ENCODE assay signal across 10 mouse cellular contexts in the genomic region with DNA sequence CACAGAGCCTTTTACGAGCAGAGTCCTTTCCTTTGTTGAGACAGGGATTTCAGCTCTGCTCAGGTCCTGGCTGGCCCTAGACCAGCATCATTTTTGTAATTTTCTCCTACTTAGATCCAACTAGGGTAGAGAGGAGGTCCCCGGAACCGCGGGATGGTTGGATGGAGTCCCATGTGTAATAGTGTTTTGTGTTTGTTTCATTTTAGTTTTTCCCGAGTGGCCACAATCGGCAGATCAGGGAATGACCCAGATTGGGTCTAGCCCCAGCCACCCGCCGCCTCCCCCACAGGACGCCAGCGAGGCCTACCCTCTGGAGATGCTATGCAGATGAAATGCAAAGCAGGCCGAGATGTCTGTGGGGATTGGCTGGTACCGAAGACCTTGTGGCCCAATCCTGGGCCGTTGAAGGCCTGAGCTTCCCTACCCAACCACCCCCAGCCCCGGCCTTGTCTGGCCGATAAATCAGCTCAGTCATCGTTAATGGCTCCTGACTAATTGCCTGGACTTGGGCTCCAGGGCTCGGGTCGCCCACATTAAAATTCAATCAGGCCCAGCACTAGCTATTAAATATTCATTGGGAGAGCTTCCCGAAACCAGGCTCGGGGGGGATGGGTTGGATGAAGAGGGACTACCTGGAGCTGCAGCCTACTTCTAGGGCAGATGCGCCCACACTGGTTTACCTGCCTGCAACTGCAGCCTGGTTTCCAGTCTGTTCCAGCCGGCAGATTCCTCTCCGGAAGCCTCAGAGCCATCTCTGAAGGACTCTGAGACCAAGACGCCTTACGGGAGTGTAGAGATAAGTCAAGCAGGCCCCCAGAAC. TPM values are rescaled to one million over a fixed set of nuclear protein-coding genes. Genes with fewer than 3 reads are reported as not detected.
DNase-seq lines count a peak whose midpoint lies in the region; ATAC-seq lines count a peak whose summit lies in the region.
"Had no signal": no experiment of that assay in that cellular context is flagged by ENCODE, and none has a peak within 500 bp of the region (broad histone marks: within the 10 kb centered on the region; RNA-seq: fewer than 3 reads in every experiment).

No protein-coding gene starts in this region.

- H3K4me3 ChIP-seq in embryonic facial prominence, embryonic 15.5 days (replicated peaks) = no peak overlapping the region
- peak overlapping the region; percentile 11; the same call in 1 of the 2 replicates for H3K4me3 ChIP-seq in kidney, embryonic 15.5 days (replicated peaks)
- no peak overlapping the region for H3K4me3 ChIP-seq in liver, embryonic 11.5 days (ENCODE audit: low read depth, low read length)

- H3K4me1 ChIP-seq in embryonic facial prominence, embryonic 15.5 days = peaks cover 20% of the 10 kb centered on the region
- peaks cover 50% of the 10 kb centered on the region for H3K4me1 ChIP-seq in kidney, embryonic 15.5 days
- H3K4me1 ChIP-seq in liver, embryonic 11.5 days (replicated peaks; ENCODE audit: control insufficient read depth, insufficient read depth, low read length) = peaks cover 13% of the 10 kb centered on the region

- 22% methylated on average over 25 of the region's 25 CpGs for WGBS in embryonic facial prominence, embryonic 15.5 days
- WGBS in kidney, embryonic 15.5 days = 10% methylated on average over 25 of the region's 25 CpGs
- 26% methylated on average over 25 of the region's 25 CpGs for WGBS in liver, embryonic 11.5 days

- H3K4me2 ChIP-seq in embryonic facial prominence, embryonic 15.5 days (replicated peaks) = peak overlapping the region; percentile 6; the same call in 1 of the 2 replicates
- peak overlapping the region; percentile 48 for H3K4me2 ChIP-seq in kidney, embryonic 15.5 days
- peak overlapping the region; percentile 33 for H3K4me2 ChIP-seq in liver, embryonic 11.5 days

- no peaks in the 10 kb centered on the region for H3K9me3 ChIP-seq in embryonic facial prominence, embryonic 15.5 days (replicated peaks)
- no peaks in the 10 kb centered on the region for H3K9me3 ChIP-seq in kidney, embryonic 15.5 days (replicated peaks)
- no peaks in the 10 kb centered on the region for H3K9me3 ChIP-seq in liver, embryonic 11.5 days (ENCODE audit: control insufficient read depth, low read length)

- no peaks in the 10 kb centered on the region for H3K36me3 ChIP-seq in embryonic facial prominence, embryonic 15.5 days
- H3K36me3 ChIP-seq in kidney, embryonic 15.5 days = no peaks in the 10 kb centered on the region
- no peaks in the 10 kb centered on the region for H3K36me3 ChIP-seq in liver, embryonic 11.5 days (ENCODE audit: control insufficient read depth, insufficient read depth, low read length)

- peak; percentile 76 for DNase-seq in adrenal gland, adult 2 months
- no peak for DNase-seq in adrenal gland, adult 18-20 months (ENCODE audit: low spot score in 2 of 2)
- DNase-seq in WW6 (ENCODE audit: low read depth, low spot score) = peak; percentile 62
- no peak for DNase-seq in liver, embryonic 11.5 days (ENCODE audit: low spot score)
- peak; percentile 22 for DNase-seq in right cerebral cortex, postnatal 4 days
- no peak for DNase-seq in thymus, postnatal 14 days

- H3K27ac ChIP-seq in embryonic facial prominence, embryonic 15.5 days (replicated peaks) = no peak overlapping the region
- peak overlapping the region; percentile 82 for H3K27ac ChIP-seq in kidney, embryonic 15.5 days
- H3K27ac ChIP-seq in liver, embryonic 11.5 days (ENCODE audit: low read depth, low read length) = no peak overlapping the region
- H3K27ac ChIP-seq: macrophage had no signal

- H3K9ac ChIP-seq in embryonic facial prominence, embryonic 15.5 days = no peak overlapping the region
- H3K9ac ChIP-seq in kidney, embryonic 15.5 days = 0 out of 2 replicates have a peak overlapping the region, but pooled peaks have one; percentile 3
- no peak overlapping the region for H3K9ac ChIP-seq in liver, embryonic 11.5 days (ENCODE audit: low read depth, low read length)

- ATAC-seq in embryonic facial prominence, embryonic 15.5 days (ENCODE audit: insufficient number of reproducible peaks, low FRiP score, low TSS enrichment, low read depth) = no peak
- peak; percentile 93 for ATAC-seq in kidney, embryonic 15.5 days (replicated peaks; ENCODE audit: low FRiP score)
- peak; percentile 75 for ATAC-seq in liver, embryonic 11.5 days (replicated peaks; ENCODE audit: low FRiP score)

- H3K27me3 ChIP-seq in embryonic facial prominence, embryonic 15.5 days = no peaks in the 10 kb centered on the region
- H3K27me3 ChIP-seq in kidney, embryonic 15.5 days = peaks cover 48% of the 10 kb centered on the region
- H3K27me3 ChIP-seq in liver, embryonic 11.5 days (replicated peaks; ENCODE audit: control insufficient read depth, insufficient read depth, low read length) = peaks cover 8% of the 10 kb centered on the region; the same call in 1 of the 2 replicates

RNA-seq across cellular contexts. Expression of a gene that starts 14.7 kb away (rescaled TPM):
- 1 to 10 TPM; 6.3 to 8.7 TPM for total RNA-seq in adrenal gland, adult 2 months (2021)
- 11.8 and 16.1 TPM in 2 replicates for polyA plus RNA-seq in adrenal gland, adult 2 months (2012; rRNA removed)
- 1 to 10 TPM; 4.7 to 7.1 TPM for total RNA-seq in adrenal gland, adult 18-20 months (2021)
- 0.19 and 0.21 TPM in 2 replicates for polyA plus RNA-seq in embryonic facial prominence, embryonic 15.5 days (2015; fragmentation: Nextera tagmentation; extraction: Ambion mirVana)
- 0.22 and 0.44 TPM in 2 replicates for polyA plus RNA-seq in kidney, embryonic 15.5 days (2015; fragmentation: Nextera tagmentation; extraction: Ambion mirVana)
- 0.27 and 0.40 TPM in 2 replicates for polyA plus RNA-seq in liver, embryonic 11.5 days (2014; fragmentation: Nextera tagmentation; extraction: Ambion mirVana)
- total RNA-seq: common myeloid progenitor, adult 5-6 weeks had no signal

RNA-seq across cellular contexts. Expression of a gene that starts 22.5 kb away (rescaled TPM):
- total RNA-seq in adrenal gland, adult 2 months (2021) = 1 to 10 TPM in 1 of 2 experiments, under 1 TPM in 1; 0.59 to 1.0 TPM
- 0.10 TPM in 1 of 2 replicates, not detected in the other for polyA plus RNA-seq in adrenal gland, adult 2 months (2012; rRNA removed)
- under 1 TPM; 0.42 to 0.70 TPM for total RNA-seq in adrenal gland, adult 18-20 months (2021)
- polyA plus RNA-seq in embryonic facial prominence, embryonic 15.5 days (2015; fragmentation: Nextera tagmentation; extraction: Ambion mirVana) = not detected in 2 replicates
- not detected in 2 replicates for polyA plus RNA-seq in kidney, embryonic 15.5 days (2015; fragmentation: Nextera tagmentation; extraction: Ambion mirVana)
- polyA plus RNA-seq in liver, embryonic 11.5 days (2014; fragmentation: Nextera tagmentation; extraction: Ambion mirVana) = not detected in 2 replicates
- total RNA-seq: common myeloid progenitor, adult 5-6 weeks had no signal
- polyA plus RNA-seq: macrophage had no signal

RNA-seq across cellular contexts. Expression of a gene that starts 35.3 kb away (rescaled TPM):
- 10 to 100 TPM; 15.0 to 22.6 TPM for total RNA-seq in adrenal gland, adult 2 months (2021)
- 20.9 and 23.3 TPM in 2 replicates for polyA plus RNA-seq in adrenal gland, adult 2 months (2012; rRNA removed)
- 10 to 100 TPM; 19.1 to 26.1 TPM for total RNA-seq in adrenal gland, adult 18-20 months (2021)
- polyA plus RNA-seq in embryonic facial prominence, embryonic 15.5 days (2015; fragmentation: Nextera tagmentation; extraction: Ambion mirVana) = 17.5 and 19.6 TPM in 2 replicates
- polyA plus RNA-seq in kidney, embryonic 15.5 days (2015; fragmentation: Nextera tagmentation; extraction: Ambion mirVana) = 17.2 and 18.4 TPM in 2 replicates
- polyA plus RNA-seq in liver, embryonic 11.5 days (2014; fragmentation: Nextera tagmentation; extraction: Ambion mirVana) = 2.5 TPM in 2 replicates

RNA-seq across cellular contexts. Expression of a gene that starts 45.8 kb away (rescaled TPM):
- total RNA-seq in adrenal gland, adult 2 months (2021) = under 1 TPM; 0.37 to 0.45 TPM
- 0.37 TPM in 1 of 2 replicates, not detected in the other for polyA plus RNA-seq in adrenal gland, adult 2 months (2012; rRNA removed)
- not detected for total RNA-seq in adrenal gland, adult 18-20 months (2021)
- polyA plus RNA-seq in embryonic facial prominence, embryonic 15.5 days (2015; fragmentation: Nextera tagmentation; extraction: Ambion mirVana) = not detected in 2 replicates
- not detected in 2 replicates for polyA plus RNA-seq in kidney, embryonic 15.5 days (2015; fragmentation: Nextera tagmentation; extraction: Ambion mirVana)
- polyA plus RNA-seq in liver, embryonic 11.5 days (2014; fragmentation: Nextera tagmentation; extraction: Ambion mirVana) = not detected in 2 replicates
- total RNA-seq: common myeloid progenitor, adult 5-6 weeks had no signal
- polyA plus RNA-seq: macrophage had no signal

Comparison
In these comparisons a context has a peak if more than half of its experiments do, and no peak if none do; other contexts are left out.
1. DNase-seq: peak in adrenal gland, adult 2 months (single experiment), WW6 (single experiment) and right cerebral cortex, postnatal 4 days (single experiment); none in adrenal gland, adult 18-20 months (0 of 2), liver, embryonic 11.5 days (single experiment) and thymus, postnatal 14 days (single experiment).
2. Peak in every context shown above with its lines, with median percentiles within 50 percentile points of each other: H3K4me2 ChIP-seq.